Mouse (Mus musculus): ENCODE measurements around the gene Immp1l.
A peak's percentile ranks its signal among the peaks of the same experiment; 100 is the strongest.

Gene Immp1l

GRCm38 (mm10) chr2:105903896-105904756 is at the start of gene Immp1l, which contains the start of gene Elp4:
Gene Immp1l, plus strand, starts transcription at chr2:105904638.
Gene Elp4, minus strand, starts transcription at chr2:105904564.
- peak; percentile 97 to 98 for DNase-seq

GRCm38 (mm10) chr2:105854740-105855139 is 49.7 kb upstream of the Immp1l start:
- peak; percentile 29 to 36 for DNase-seq

GRCm38 (mm10) chr2:105873403-105873802 is 31.0 kb upstream of the Immp1l start:
- no peak for DNase-seq

GRCm38 (mm10) chr2:105890816-105891215 is 13.6 kb upstream of the Immp1l start:
- DNase-seq = no peak

- no peak for DNase-seq
Observed at GRCm38 (mm10) chr2:105904757-105905146, 314 bp downstream of the Immp1l start.

GRCm38 (mm10) chr2:105908351-105908750 is 3.9 kb downstream of the Immp1l start:
- DNase-seq = peak; percentile 24 to 49

GRCm38 (mm10) chr2:105910611-105911010 is 6.2 kb downstream of the Immp1l start:
- DNase-seq = no peak

GRCm38 (mm10) chr2:105913655-105914366 is 9.4 kb downstream of the Immp1l start:
- peak in 1 of 2 experiments; percentile 26 for DNase-seq

GRCm38 (mm10) chr2:105916671-105917070 is 12.2 kb downstream of the Immp1l start:
- no peak for DNase-seq

GRCm38 (mm10) chr2:105917623-105918346 is 13.3 kb downstream of the Immp1l start:
- DNase-seq = no peak

GRCm38 (mm10) chr2:105950131-105950530 is 45.7 kb downstream of the Immp1l start:
- no peak for DNase-seq

- no peak for DNase-seq
Observed at GRCm38 (mm10) chr2:105951350-105951940, 47.0 kb downstream of the Immp1l start.

- DNase-seq = no peak
Observed at GRCm38 (mm10) chr2:105953862-105954261, 49.4 kb downstream of the Immp1l start.

GRCm38 (mm10) chr2:105963447-105963846 is 59.0 kb downstream of the Immp1l start:
- no peak for DNase-seq

- DNase-seq = no peak
Observed at GRCm38 (mm10) chr2:105973941-105974340, 69.5 kb downstream of the Immp1l start.

GRCm38 (mm10) chr2:105978065-105978464 is 73.6 kb downstream of the Immp1l start:
- DNase-seq = no peak

GRCm38 (mm10) chr2:105985206-105985605 is 80.8 kb downstream of the Immp1l start:
- DNase-seq = no peak

- no peak for DNase-seq
Observed at GRCm38 (mm10) chr2:105987131-105987530, 82.7 kb downstream of the Immp1l start.

GRCm38 (mm10) chr2:105987999-105988398 is 83.6 kb downstream of the Immp1l start:
- DNase-seq = no peak

GRCm38 (mm10) chr2:106002835-106003739 is 98.6 kb downstream of the Immp1l start, which contains the start of gene Dnajc24:
Gene Dnajc24, minus strand, starts transcription at chr2:106003549.
- DNase-seq = peak; percentile 91 to 92

GRCm38 (mm10) chr2:106008415-106008814 is 104.0 kb downstream of the Immp1l start:
- no peak for DNase-seq
